Mouse (Mus musculus) limb, embryonic 11.5 days (tissue): ENCODE data around the gene Fign. TPM values are rescaled to one million over a fixed set of nuclear protein-coding genes. Genes with fewer than 3 reads are reported as not detected.

Source experiments
- ATAC-seq: fragments of 200-750 bp; cut with Nextera tagmentation; 2 replicates; pipeline ENCODE4 v1.8.0; 2017; ENCODE audit warnings: low read depth; ENCODE audit not compliant: insufficient number of reproducible peaks, low FRiP score, low TSS enrichment
- DNase-seq: peaks from one replicate; pipeline ENCODE4 v3.0.0-alpha.2; 2015; ENCODE audit warnings: low spot score
- H3K27ac ChIP-seq: fragments of 300-500 bp; sonication (generic); replicated peaks from 2 replicates; pipeline ENCODE4 v1.5.1; 2014; ENCODE audit warnings: low read depth, mild to moderate bottlenecking, low read length
- H3K27me3 ChIP-seq: fragments of 300-500 bp; sonication (generic); 2 replicates; pipeline ENCODE4 v1.6.1; 2014; ENCODE audit warnings: mild to moderate bottlenecking, low read length, mixed read lengths; ENCODE audit not compliant: control insufficient read depth, insufficient read depth
- H3K36me3 ChIP-seq: fragments of 300-500 bp; sonication (generic); 2 replicates; pipeline ENCODE4 v1.6.1; 2014; ENCODE audit warnings: mild to moderate bottlenecking, low read length, moderate library complexity, mixed read lengths; ENCODE audit not compliant: control insufficient read depth, insufficient read depth
- H3K4me1 ChIP-seq: fragments of 300-500 bp; sonication (generic); 2 replicates; pipeline ENCODE4 v1.6.1; 2014; ENCODE audit warnings: low read length, mixed read lengths; ENCODE audit not compliant: control insufficient read depth, insufficient read depth
- H3K4me2 ChIP-seq: fragments of 300-500 bp; sonication (generic); 2 replicates; pipeline ENCODE4 v1.6.1; 2014; ENCODE audit warnings: low read depth, mild to moderate bottlenecking, moderate library complexity; ENCODE audit not compliant: severe bottlenecking
- H3K4me3 ChIP-seq: fragments of 300-500 bp; sonication (generic); 2 replicates; pipeline ENCODE4 v1.5.1; 2014; ENCODE audit warnings: low read depth, low read length
- H3K9ac ChIP-seq: fragments of 300-500 bp; sonication (generic); 2 replicates; pipeline ENCODE4 v1.6.1; 2014; ENCODE audit warnings: mild to moderate bottlenecking, low read length
- H3K9me3 ChIP-seq: fragments of 300-500 bp; sonication (generic); 2 replicates; pipeline ENCODE4 v1.6.1; 2016; ENCODE audit warnings: low read length; ENCODE audit not compliant: control insufficient read depth
- WGBS: fragments of 180-500 bp; shearing (Covaris S2); extraction: QIAGEN DNeasy Blood & Tissue Kit; methylation state at CpG from one replicate; pipeline ENCODE4 v1.1.7; 2014; 5-methylcytosine and 5-hydroxymethylcytosine counted together
- polyA plus RNA-seq: library from polyadenylated mRNA; unstranded; fragments of >200 nt; fragmentation: Nextera tagmentation; extraction: Ambion mirVana; gene quantifications from 2 replicates; pipeline ENCODE4 v1.2.1, GENCODE M21; 2014

The Fign gene
- polyA plus RNA-seq, 1 experiment from 2014 or later, result 13.4 TPM

- peak overlapping the region; percentile 76 for H3K4me3 ChIP-seq
- WGBS, result 0% methylated on average over 12 of the region's 12 CpGs
- H3K9me3 ChIP-seq, result no peaks in the 10 kb centered on the region
- peak overlapping the region; percentile 60 for H3K9ac ChIP-seq
- no peaks in the 10 kb centered on the region for H3K27me3 ChIP-seq
- ATAC-seq (no peak), DNase-seq (no peak)
- no peaks in the 10 kb centered on the region for H3K36me3 ChIP-seq
- H3K4me1 ChIP-seq, result no peaks in the 10 kb centered on the region; the same call in 1 of the 2 replicates
- H3K4me2 ChIP-seq, result peak overlapping the region; percentile 73
- no peak overlapping the region for H3K27ac ChIP-seq
Measured at GRCm38 (mm10) chr2:64096721-64097411, 972 bp downstream of the Fign start.

DNA sequence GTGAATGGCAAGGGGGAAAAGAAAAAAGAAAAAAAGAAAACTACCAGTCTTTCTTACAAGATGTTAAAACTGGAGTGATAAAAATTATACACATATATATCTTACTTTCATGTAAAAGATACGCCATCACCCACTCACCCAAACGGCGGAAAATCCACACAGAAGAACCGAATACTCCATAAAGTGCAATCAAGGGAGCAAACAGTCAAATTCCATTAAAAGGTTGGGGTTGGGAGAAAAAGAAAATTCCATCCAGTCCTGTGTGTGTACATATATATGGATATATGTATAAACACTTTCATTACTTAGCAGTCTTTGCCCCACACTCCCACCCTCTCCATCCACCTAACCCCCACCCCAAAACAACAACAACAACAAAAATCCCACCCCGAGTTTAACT, 1.7 kb downstream of the Fign start:
- ATAC-seq, result no peak
- no peak overlapping the region for H3K9ac ChIP-seq

DNA sequence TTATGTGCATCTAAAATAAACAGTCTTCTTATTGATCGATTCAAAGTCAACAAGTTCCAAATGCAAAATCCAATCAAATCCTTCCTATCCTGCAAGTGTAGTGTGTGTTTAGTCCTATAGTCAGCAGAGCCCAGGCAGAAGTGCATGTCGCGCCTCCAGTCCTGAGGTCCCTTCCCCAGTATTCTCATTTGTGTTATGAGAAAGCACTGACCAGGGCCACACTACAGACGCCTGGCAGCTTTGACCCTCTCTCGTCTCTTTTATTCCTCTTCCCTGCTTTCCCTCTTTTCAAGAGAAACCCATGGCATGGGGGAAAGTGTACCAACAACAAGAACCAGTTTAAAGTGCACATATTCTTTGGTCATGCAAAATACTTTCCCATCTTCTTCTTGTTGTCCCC, 2.3 kb downstream of the Fign start:
- peak overlapping the region; percentile 33 for H3K4me2 ChIP-seq
- H3K27me3 ChIP-seq, result no peaks in the 10 kb centered on the region
- no peaks in the 10 kb centered on the region for H3K9me3 ChIP-seq
- peak overlapping the region; percentile 32; the same call in 1 of the 2 replicates for H3K9ac ChIP-seq
- WGBS, result 17% methylated on average over 5 of the region's 5 CpGs
- no peaks in the 10 kb centered on the region; the same call in 1 of the 2 replicates for H3K4me1 ChIP-seq
- DNase-seq, result no peak
- 0 out of 2 replicates have a peak overlapping the region, but pooled peaks have one; percentile 7 for H3K4me3 ChIP-seq
- ATAC-seq, result no peak
- H3K36me3 ChIP-seq, result no peaks in the 10 kb centered on the region
- H3K27ac ChIP-seq, result peak overlapping the region; percentile 58; the same call in 1 of the 2 replicates

More for the DNA sequence above, 1.7 kb downstream of the Fign start:
- 37% methylated on average over 5 of the region's 5 CpGs for WGBS
- DNase-seq, result no peak
- Histone ChIP-seq H3K27ac (no peak overlapping the region), H3K4me2 (peak overlapping the region; percentile 73), H3K9me3 (no peaks in the 10 kb centered on the region), H3K36me3 (no peaks in the 10 kb centered on the region), H3K4me3 (peak overlapping the region; percentile 76), H3K27me3 (no peaks in the 10 kb centered on the region), H3K4me1 (no peaks in the 10 kb centered on the region; the same call in 1 of the 2 replicates)

GRCm38 (mm10) chr2:64093087-64093486, 4.8 kb downstream of the Fign start:
- H3K36me3 ChIP-seq, result no peaks in the 10 kb centered on the region
- H3K27ac ChIP-seq, result no peak overlapping the region
- H3K4me2 ChIP-seq, result no peak overlapping the region
- ATAC-seq, result no peak
- 61% methylated on average over 6 of the region's 6 CpGs for WGBS
- no peaks in the 10 kb centered on the region; the same call in 1 of the 2 replicates for H3K4me1 ChIP-seq
- H3K4me3 ChIP-seq, result no peak overlapping the region
- DNase-seq, result no peak
- no peaks in the 10 kb centered on the region for H3K9me3 ChIP-seq
- H3K9ac ChIP-seq, result no peak overlapping the region
- no peaks in the 10 kb centered on the region for H3K27me3 ChIP-seq

DNA sequence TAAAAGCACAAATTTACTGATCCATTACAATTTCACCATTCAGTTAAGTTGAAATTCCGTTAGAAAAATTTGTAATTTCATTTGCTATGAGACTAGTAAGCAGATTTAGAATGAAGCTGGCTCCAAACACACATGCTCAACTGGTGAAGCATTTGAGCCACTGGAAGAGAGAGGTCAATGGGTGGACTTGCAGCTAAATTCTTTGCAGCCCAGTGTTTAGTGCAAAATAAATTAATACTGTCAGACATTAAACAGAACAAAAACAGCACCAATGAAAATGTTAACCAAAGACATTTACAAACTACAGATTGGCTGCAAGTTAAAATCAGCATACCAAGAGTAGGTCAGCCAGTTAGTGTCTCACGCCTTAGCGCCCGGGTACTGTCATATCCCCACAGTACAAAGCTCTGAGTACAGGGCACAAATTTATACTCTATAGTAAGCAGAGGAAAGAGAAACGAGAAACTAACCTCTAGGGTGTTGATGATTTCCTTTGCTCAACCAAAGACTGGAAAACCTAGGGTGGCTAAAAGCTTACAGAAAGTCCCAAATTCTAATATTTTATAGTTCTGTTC, 13.9 kb downstream of the Fign start:
- H3K9ac ChIP-seq, result no peak overlapping the region
- no peaks in the 10 kb centered on the region for H3K27me3 ChIP-seq
- DNase-seq (no peak), ATAC-seq (no peak)
- H3K4me2 ChIP-seq, result no peak overlapping the region
- H3K36me3 ChIP-seq, result no peaks in the 10 kb centered on the region
- peaks cover 11% of the 10 kb centered on the region; the same call in 1 of the 2 replicates for H3K4me1 ChIP-seq
- no peaks in the 10 kb centered on the region for H3K9me3 ChIP-seq
- 51% methylated on average over 5 of the region's 5 CpGs for WGBS
- no peak overlapping the region for H3K4me3 ChIP-seq
- H3K27ac ChIP-seq, result no peak overlapping the region

DNA sequence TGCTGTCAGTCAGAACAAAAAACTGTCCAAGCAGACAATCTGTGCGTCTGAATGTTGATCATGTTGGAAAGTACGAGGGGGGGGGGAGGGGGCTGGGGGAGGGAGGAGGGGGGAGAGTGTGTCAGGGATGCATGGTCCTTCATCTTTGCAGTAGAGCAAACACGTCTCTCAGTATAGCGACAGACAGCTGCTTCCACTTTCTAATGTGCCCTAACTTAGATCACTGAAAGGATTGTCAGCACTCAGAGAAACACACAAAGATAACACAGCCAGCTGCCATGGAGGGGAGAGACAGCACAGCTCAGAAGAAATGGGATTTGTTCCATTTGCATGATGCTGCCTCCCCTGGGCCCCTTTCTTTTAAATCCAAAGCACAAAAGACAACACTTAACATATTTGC, 18.1 kb downstream of the Fign start:
- Histone ChIP-seq H3K27me3 (no peaks in the 10 kb centered on the region), H3K9me3 (no peaks in the 10 kb centered on the region), H3K4me1 (peaks cover 25% of the 10 kb centered on the region), H3K4me3 (no peak overlapping the region), H3K9ac (no peak overlapping the region), H3K36me3 (no peaks in the 10 kb centered on the region), H3K27ac (no peak overlapping the region), H3K4me2 (no peak overlapping the region)
- ATAC-seq (no peak), DNase-seq (no peak)
- 38% methylated on average over 4 of the region's 4 CpGs for WGBS

DNA sequence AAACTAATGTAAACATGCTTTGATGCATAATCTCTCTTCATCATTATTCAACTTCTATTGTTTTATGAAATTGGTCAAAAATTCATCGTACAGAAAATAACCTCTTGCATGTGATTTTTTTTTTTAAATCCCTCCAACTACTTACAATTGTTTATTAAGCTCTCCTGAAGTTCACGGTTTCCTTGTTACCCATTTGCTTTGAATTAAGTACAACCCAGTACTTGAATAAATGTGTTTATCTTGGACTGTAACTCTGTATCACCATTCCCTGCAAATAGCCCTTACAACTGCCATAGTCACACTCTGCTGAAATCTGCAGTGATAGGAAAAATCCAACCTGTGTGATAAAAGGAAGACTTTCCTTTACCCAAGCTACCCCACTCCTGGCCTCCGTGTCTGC, 19.3 kb downstream of the Fign start:
- DNase-seq, result no peak
- WGBS, result 66% methylated on average over 3 of the region's 3 CpGs

DNA sequence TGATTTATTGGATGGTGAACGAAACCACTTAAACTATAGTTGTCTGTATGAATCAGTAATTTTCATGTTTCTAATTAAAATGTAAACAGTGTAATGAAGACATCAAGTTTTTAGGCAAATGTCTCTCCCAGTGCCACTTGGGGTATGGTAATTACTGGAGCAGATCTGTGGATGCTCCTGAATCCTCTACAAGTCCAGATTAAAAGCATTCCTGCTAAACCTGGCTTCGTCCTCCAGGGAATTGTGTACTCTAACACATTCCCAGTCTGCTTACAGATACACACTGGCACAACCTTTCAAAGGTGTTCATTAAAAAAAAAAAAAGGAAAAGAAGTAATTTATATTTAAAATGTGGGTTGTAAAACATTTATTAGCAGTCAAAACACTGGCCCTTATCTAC, 20.0 kb downstream of the Fign start:
- no peak overlapping the region for H3K9ac ChIP-seq
- H3K27me3 ChIP-seq, result no peaks in the 10 kb centered on the region
- DNase-seq (no peak), ATAC-seq (no peak)
- H3K4me2 ChIP-seq, result no peak overlapping the region
- no peaks in the 10 kb centered on the region for H3K9me3 ChIP-seq
- H3K36me3 ChIP-seq, result no peaks in the 10 kb centered on the region
- H3K4me1 ChIP-seq, result peaks cover 31% of the 10 kb centered on the region
- H3K4me3 ChIP-seq, result no peak overlapping the region
- H3K27ac ChIP-seq, result no peak overlapping the region
- WGBS, result 67% methylated on average over 2 of the region's 2 CpGs

More for the DNA sequence above, 19.3 kb downstream of the Fign start:
- H3K4me2 ChIP-seq, result no peak overlapping the region
- H3K27me3 ChIP-seq, result no peaks in the 10 kb centered on the region
- ATAC-seq, result no peak
- no peaks in the 10 kb centered on the region for H3K36me3 ChIP-seq
- peaks cover 27% of the 10 kb centered on the region for H3K4me1 ChIP-seq
- no peak overlapping the region for H3K9ac ChIP-seq
- no peak overlapping the region for H3K4me3 ChIP-seq
- H3K27ac ChIP-seq, result no peak overlapping the region
- no peaks in the 10 kb centered on the region for H3K9me3 ChIP-seq
